Mouse (Mus musculus): ENCODE results near the gene Midn.

Midn gene

GRCm38 (mm10) chr10:80130403-80131031 is 17.6 kb upstream of the Midn start:
- no peak for DNase-seq (ENCODE audit: low read depth)

GRCm38 (mm10) chr10:80131316-80131951 is 16.6 kb upstream of the Midn start:
- peak; percentile 21 for DNase-seq (ENCODE audit: low read depth)

GRCm38 (mm10) chr10:80131952-80132350 is 16.1 kb upstream of the Midn start:
- DNase-seq (ENCODE audit: low read depth): no peak

GRCm38 (mm10) chr10:80133226-80133849 is 14.7 kb upstream of the Midn start:
- peak; percentile 44 for DNase-seq (ENCODE audit: low read depth)

GRCm38 (mm10) chr10:80134421-80134820 is 13.7 kb upstream of the Midn start:
- no peak for DNase-seq (ENCODE audit: low read depth)

DNA sequence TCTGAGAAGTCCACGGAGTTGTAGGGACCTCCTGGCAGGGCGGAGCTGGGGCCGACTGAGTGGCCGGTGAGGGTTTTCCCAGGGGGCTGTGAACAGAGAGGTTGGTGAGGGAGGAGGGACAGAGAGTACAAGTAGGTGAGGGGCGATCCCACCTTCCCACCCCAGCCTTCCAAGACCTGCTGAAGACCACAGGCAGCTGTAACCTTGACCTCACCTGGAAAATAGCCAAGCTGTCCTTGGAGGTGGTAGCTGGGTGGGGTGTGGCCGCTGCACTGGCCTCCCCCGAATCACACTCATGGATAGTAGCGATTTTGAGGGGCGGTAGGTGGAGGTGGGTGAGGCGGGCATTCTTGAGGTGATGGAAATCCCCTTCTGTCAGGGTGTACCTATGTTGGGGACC is 12.9 kb upstream of the Midn start:
- no peak for DNase-seq (ENCODE audit: low read depth)

GRCm38 (mm10) chr10:80135641-80136040 is 12.4 kb upstream of the Midn start:
- peak; percentile 29 for DNase-seq (ENCODE audit: low read depth)

- DNase-seq (ENCODE audit: low read depth): no peak
Measured at GRCm38 (mm10) chr10:80136179-80136951, 11.7 kb upstream of the Midn start.

- DNase-seq (ENCODE audit: low read depth): peak; percentile 68
Measured at GRCm38 (mm10) chr10:80136952-80137625, 11.0 kb upstream of the Midn start.

GRCm38 (mm10) chr10:80137626-80138552 is 10.2 kb upstream of the Midn start:
- DNase-seq (ENCODE audit: low read depth): peak; percentile 77

DNA sequence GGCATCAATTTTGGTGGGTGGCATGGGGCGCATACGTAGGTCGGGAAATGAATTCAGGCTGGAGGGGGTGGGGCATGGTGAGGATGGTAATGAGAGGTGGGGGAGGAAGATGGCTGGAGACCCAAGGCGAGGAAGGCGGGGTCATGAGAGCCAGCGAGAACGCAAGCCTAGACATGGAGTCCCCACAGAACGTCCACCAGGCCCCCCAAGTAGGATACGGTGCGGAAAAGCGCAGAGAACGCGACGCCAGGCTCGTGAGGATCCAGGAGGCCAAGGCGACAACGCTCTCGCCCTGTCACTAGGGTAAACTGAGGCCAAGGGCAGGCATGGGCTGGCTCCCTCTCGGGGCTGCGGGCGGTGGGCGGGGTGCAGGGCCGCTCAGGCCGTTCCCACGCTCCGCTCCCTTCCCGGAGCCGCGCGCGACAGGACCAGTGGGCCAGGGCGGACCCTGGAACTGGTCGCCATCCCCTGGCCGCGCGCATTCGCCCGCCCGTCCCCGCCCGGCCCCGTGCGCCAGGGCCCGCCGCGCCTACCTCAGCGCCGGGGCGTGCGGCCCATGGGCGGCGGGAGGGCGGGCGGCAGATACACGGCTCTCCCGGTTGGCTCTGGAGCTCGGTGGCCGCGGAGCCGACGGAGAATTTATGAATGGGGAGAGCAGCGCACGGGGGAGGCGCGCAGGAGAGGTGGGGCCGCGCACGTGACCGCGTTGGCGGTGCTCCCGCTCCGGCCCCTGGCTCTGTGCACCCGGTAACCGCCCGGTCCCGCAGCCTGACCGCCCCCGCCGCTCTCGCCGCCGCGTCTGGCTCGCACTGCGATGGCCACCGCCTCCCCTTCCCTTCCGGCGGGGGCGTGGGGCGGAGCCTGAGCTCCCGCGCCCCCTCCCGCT is 9.3 kb upstream of the Midn start, which contains the start of gene Atp5d:
Gene Atp5d (plus strand): TSS at position 80 of the 886 bp plus-strand sequence.
- peak; percentile 85 for DNase-seq (ENCODE audit: low read depth)

GRCm38 (mm10) chr10:80139439-80139775 is 8.7 kb upstream of the Midn start:
- no peak for DNase-seq (ENCODE audit: low read depth)

- no peak for DNase-seq (ENCODE audit: low read depth)
Measured at GRCm38 (mm10) chr10:80139975-80140665, 8.0 kb upstream of the Midn start.

GRCm38 (mm10) chr10:80140666-80141035 is 7.4 kb upstream of the Midn start, which contains the start of gene Cbarp:
Cbarp (minus strand) TSS chr10:80140835.
- peak; percentile 59 for DNase-seq (ENCODE audit: low read depth)

DNA sequence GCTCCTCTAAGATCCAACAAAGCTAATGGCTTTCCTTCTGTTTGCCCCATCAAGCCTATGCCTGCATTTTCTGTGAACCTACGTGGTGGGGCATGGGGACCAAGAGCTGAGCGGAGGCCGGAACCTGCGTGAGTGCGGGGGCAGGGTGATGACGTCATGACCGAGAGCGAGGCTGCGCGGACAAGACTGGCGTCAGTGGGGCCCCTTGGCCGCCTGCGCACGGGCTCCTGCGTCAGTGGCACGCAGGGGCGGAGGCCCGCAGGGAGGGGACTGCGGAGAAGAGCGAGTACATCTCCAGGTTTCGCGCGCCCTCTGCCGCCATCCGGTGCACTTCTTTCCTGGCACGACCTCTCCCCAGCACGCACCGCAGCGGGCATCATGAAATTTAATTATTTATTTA is 6.8 kb upstream of the Midn start:
- peak; percentile 98 for DNase-seq (ENCODE audit: low read depth)

DNA sequence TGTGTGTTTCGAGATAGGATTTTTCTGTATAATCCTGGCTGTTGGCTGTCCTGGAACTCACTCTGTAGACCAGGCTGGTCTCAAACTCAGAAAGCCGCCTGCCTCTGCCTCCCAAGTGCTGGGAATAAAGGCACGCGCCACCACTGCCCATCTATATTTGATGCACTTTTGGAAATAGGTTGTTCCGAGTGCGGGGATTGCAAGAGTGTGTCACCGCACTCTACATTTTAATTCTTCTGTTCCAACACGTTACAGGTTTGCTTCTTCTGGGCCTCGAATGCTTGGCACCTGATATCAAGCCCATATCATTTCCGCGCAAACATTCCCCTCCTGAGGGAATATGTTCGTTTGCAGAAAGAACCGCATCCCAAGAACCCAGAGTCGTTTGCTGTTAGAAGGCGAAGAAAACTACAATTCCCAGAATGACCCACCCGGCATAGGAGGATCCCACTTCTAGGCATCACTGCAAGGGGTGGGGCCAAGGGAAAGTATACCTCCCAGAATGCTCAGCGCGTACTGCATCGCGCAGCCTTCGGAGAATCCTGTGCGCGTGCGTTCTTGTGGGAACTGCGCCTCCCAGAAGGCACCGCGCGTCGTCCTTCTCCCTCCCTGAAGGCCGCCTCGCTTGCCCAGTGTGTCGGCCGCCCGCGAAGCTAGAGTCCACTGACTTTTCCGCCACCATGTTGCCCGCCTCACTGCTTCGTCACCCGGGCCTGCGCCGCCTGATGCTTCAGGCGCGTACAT is 6.1 kb upstream of the Midn start:
- DNase-seq (ENCODE audit: low read depth): peak; percentile 97

DNA sequence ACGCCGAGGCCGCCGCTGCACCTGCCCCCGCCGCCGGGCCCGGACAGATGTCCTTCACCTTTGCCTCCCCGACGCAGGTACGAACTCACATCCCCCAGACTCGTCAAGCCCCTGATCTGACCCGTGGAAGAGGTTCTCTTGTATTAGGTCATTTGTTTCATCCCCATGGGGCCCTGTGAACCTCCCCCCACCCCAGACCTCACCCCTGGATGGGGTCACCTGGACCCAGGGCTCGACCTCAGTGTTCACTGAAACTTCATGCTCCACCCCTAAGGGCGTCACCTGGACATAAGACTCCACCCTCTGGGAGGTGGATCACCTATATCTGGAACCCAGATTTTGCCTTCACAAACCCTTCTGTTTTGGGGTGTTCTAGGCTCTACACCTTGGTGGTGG is 5.5 kb upstream of the Midn start:
- peak; percentile 74 for DNase-seq (ENCODE audit: low read depth)

GRCm38 (mm10) chr10:80143664-80144063 is 4.4 kb upstream of the Midn start:
- no peak for DNase-seq (ENCODE audit: low read depth)

DNA sequence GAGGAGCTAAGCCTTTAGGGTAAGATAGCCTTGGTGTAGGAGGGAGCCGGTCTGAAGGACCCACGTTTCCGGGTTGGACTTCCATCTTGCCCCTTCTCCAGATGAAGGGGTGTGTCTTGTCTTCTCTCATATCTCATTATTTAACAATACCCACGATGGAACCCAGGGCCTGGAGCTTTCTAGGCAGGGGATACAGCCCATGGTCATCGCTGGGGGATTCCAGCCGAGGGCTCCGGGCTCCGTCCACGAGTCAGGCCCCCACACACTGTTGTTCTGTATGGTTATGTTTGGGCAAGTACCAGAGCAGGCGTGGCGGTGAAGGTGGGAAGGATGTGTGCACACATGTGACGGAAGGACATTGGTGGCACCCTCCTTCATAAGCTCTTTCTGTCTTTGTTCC is 3.9 kb upstream of the Midn start:
- peak; percentile 21 for DNase-seq (ENCODE audit: low read depth)
